Mouse (Mus musculus) forelimb bud, embryonic 11.5 days (tissue): ENCODE results near the gene Carnmt1.
A peak's percentile ranks its signal among the peaks of the same experiment; 100 is the strongest.

Source experiments
- DNase-seq: peaks from one replicate; pipeline ENCODE4 v3.0.0-alpha.2; 2012; ENCODE audit warnings: low read depth, low spot score

Gene Carnmt1

GRCm38 (mm10) chr19:18670608-18671007 lies at the start of gene Carnmt1:
Gene Carnmt1, plus strand, starts transcription at chr19:18670764.
- DNase-seq, result peak; percentile 98

DNA sequence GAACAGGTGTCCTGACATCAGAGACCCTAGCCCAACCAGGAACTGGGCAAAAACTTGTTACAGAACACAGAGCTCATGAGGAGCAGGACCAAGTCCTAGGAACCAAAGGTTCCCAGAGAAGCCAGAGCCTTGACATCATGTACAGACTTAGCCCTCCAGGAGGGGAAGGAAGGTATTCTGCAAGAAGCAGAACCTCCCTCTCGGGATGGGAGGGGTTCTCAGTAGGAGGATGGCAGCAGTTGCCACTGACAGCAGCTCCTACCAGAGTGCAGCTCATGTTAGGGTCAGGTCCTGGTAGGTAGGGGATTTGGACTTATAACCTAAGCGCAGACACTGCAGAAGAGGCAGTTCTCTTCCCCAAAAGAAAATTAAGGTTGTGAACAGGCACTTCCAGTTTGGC lies 46.7 kb upstream of the Carnmt1 start:
- no peak for DNase-seq

DNA sequence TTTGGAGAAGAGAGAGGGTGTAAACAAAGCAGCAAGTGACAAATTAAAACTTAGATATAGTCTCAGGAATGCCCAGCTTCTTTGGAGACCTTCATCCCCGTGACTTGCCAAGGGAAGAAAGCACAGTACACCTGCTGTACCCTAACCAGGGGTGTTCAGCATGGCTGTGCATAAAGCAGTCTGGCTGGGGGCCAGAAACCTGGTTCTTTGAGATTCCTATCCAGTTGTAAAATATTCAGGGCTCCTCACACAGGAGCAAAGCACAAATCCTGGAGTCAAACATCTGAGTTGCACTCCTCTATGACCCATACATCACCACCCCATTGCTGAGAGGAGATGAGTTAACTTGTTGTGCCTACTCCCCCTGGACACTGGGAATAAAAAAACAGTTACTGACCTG lies 41.0 kb upstream of the Carnmt1 start:
- DNase-seq, result no peak

DNA sequence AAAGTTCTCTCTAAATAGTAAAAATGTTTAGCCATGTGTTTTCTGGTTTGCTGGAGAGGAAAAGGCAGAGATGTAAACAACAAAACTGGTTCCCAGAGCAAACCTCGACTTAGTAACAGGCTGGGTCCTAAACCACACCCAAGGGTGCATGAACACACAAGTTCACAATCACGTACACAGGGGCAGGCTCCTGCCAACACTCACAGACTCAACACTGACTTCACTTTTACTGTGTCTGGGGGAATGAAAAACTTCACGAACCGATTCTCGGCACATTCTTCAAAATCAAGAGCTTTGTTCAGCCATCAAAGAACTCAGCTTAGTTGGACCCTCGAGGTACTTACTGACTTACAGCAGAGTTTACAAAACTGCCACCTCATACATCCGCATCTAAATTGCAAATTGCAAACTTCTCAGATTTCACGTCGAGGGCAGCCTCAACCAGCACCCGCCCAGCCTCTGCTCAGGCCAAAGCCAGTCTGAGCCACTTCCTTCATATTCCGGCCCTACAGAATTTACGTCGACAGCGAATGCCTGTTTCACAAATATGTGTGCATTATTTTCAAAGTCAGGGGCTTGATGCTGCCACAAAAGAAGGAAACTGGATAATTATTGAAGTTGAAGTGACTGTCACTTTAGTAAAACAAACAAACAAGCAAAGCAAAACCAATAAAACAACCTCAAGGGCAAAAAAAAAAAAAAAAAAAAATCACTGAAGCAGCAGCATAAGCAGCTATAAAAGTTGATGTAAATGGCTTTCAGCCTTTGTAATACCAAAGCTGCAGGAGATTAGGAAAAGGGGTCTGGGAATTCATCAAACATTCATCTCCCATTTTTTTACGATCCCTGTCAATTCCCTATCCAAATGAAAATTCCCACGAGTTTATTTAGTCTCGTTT lies 40.1 kb upstream of the Carnmt1 start:
- peak; percentile 45 for DNase-seq

GRCm38 (mm10) chr19:18631161-18631643 lies 39.4 kb upstream of the Carnmt1 start:
- DNase-seq, result no peak

GRCm38 (mm10) chr19:18631644-18632219 lies 38.8 kb upstream of the Carnmt1 start, which contains the start of the genes Ostf1 and Nmrk1:
Gene Ostf1, minus strand, starts transcription at chr19:18631823.
Gene Nmrk1, plus strand, starts transcription at chr19:18631950.
- DNase-seq, result peak; percentile 94

DNA sequence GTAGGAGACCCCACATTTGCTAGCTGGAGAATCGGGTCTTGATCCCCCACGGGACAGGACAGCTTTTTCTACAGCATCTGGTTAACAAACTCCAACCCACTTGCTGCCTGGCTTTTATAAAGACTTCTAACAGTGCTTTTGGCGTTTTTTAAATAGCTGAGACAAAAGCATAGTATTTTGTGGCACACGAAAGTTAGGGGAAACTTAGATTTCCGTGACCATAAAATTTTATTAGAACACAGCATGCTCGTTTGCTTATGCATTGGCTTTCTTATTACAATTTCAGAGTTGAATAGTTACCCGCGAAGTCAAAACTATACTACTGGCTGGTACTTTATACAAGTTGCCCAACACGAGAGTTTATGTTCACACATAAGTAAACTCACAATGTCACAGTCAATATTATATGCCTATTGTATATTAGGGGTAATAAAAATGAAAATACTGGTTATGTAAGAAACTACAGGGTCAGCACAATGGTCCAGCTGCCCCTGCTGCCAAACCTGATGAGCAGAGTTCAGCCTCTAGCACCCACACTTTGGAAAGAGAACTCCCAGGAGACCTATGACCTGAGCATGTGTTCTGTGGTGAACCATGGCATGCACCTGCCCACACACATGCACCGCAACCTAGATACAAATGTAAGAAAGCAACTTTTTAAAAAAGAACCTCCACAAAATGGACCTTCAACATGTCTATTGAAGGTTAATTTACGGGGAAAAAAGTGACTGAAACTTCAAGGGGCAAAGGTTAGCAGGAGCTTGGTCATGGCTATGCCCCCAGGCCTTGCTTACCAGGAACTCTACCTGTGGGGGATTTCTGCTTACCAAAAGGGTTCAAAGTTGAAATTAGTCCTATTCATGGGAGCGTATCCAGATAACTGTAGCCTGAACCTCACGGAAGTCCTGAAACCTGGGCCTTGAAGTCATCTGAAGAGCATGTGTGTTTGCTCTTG lies 38.1 kb upstream of the Carnmt1 start:
- no peak for DNase-seq

GRCm38 (mm10) chr19:18637954-18638353 lies 32.6 kb upstream of the Carnmt1 start:
- no peak for DNase-seq

GRCm38 (mm10) chr19:18638949-18639348 lies 31.6 kb upstream of the Carnmt1 start:
- DNase-seq, result no peak

DNA sequence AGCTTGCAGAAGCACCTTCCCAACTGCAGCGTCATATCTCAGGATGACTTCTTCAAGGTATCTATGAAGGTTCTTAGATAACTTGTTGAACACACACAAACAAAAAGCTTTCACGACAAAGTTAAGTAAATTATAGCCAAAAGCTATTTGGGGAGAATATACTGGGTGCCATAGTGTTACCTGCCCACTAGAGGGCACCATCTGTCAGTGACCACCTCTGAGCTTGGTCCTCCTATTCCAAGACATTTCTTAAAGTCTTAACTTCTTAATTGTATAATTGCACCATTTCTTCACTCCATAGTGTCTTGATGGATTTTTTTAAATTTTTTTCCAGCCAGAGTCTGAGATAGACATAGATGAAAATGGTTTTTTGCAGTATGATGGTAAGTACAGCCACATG lies 31.0 kb upstream of the Carnmt1 start:
- no peak for DNase-seq

GRCm38 (mm10) chr19:18641001-18641400 lies 29.6 kb upstream of the Carnmt1 start:
- no peak for DNase-seq

DNA sequence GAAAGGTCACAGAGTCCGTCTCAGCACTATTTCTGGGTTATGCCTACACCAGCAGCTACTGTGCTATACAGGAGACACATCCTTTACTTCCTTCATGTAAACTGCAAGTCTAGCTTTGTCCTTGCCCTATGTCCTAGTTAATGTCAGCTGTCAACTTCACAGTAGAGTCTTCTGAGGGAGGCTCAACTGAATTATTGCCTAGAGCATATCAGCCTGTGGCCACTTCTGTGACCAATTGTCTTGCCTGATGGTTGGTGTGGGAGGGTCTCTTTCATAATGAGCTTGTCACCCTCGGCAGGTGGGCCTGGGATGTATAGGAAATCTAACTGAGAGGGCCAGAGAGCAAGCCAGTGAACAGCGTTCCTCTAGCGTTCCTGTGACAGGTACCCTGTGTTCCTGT lies 27.2 kb upstream of the Carnmt1 start:
- no peak for DNase-seq

DNA sequence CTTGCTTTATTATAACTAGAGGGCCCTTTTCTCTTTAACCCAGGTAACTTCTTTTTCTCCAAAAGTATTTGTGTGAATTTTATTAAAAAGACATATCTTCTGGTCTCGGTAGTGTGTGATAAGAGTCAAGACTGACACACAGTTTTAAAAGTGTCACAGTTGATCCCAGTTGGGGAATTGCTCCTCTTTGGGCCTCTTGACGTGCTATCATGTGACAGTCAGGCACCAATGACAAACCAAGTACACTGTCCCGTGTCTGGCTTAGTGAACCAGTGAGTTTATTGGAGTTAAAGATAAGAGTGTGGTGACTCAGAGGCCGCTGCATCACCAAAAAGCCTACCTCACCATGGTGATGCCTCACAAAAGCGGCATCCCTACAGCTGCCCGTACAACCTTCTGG lies 26.5 kb upstream of the Carnmt1 start:
- no peak for DNase-seq

DNA sequence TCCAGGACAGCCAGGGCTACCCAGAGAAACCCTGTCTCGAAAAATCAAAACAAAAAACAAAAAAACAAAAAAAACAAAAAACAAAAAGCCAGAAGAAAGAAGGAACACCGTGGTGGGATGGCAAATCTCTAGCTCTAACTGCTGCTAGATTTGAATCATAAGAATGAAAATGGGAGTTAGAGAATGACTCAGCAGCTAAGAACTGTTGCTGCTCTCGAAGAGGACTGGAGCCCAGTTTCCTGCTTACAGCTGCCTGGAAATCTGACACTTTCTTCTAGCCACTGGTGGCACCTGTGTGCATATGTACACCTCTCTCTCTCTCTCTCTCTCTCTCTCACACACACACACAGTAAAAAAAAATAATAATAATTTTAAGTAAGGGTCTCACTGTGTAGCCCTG lies 24.2 kb upstream of the Carnmt1 start:
- DNase-seq, result no peak

GRCm38 (mm10) chr19:18646853-18647420 lies 23.6 kb upstream of the Carnmt1 start:
- no peak for DNase-seq

DNA sequence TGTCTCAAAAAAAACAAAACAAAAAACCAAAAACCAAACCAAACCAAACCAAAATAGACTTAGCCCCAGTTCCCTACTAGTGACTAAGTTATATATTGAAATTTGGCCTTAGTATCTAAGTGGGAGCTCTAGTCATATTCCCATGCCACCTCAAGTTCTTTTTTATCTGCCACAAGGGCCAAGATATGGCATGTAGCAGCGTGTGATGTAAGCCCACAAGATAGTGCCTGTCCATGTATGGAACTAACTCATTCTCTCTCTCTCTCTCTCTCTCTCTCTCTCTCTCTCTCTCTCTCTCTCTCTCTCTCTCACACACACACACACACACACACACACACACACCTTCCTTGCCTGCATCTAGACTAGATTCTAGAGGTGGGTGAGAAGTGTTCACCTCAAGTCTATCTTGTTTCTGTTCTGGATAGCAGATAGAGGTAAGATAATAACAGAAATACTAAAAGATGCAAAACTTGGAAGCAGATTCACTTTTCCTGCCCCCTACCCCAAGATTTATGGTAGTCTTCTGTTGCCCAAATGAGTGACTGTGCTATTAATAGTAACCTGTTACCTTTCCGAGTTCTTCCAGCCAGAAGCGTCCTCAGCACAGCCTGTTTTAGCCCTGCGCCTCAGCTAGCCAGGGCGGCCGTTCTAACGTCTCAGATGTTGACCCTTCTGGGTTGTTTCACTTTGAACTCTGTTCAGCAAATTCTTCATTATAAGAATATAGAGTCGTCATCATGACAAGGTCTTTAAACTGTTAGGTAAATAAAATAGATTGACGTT lies 22.6 kb upstream of the Carnmt1 start:
- DNase-seq, result no peak

GRCm38 (mm10) chr19:18648558-18648945 lies 22.0 kb upstream of the Carnmt1 start:
- no peak for DNase-seq

DNA sequence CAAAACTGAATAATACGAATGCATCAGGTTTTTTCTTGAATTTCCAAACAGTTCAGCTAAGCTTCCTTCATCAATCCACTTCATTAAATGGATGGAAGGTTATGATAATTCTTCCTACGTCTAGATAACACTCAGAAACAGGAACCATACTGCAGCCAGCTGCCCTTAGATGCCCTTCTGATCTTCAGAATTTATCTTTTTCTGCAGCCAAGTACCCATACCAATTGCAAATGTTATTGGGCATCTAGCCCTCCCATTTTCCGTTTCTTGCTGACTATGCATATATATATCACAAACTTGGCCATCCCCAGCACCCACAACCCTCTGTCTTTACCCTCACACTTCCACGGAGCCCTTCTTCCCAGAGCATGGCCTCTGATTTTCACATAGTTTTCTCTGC lies 20.6 kb upstream of the Carnmt1 start:
- no peak for DNase-seq

DNA sequence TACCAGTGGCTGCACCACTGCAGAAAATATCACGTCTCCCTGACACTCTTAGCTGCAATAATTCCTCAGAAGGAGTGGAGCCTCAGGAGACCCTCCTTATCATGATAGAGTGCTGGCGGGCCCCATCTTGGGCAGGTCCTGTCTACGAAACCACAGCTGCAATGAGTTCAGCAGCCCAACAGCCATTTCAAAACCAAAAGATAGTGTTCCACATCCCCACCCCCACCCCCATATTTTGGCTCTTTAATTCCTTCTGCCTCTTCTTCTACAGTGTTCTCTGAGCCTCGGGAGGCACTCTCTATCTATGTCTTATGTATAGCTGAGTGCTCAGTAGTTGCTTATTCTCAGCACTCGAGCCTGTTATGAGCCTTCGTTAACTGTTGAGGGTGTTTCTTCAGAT lies 20.1 kb upstream of the Carnmt1 start:
- DNase-seq, result no peak

GRCm38 (mm10) chr19:18652592-18652991 lies 18.0 kb upstream of the Carnmt1 start:
- no peak for DNase-seq

DNA sequence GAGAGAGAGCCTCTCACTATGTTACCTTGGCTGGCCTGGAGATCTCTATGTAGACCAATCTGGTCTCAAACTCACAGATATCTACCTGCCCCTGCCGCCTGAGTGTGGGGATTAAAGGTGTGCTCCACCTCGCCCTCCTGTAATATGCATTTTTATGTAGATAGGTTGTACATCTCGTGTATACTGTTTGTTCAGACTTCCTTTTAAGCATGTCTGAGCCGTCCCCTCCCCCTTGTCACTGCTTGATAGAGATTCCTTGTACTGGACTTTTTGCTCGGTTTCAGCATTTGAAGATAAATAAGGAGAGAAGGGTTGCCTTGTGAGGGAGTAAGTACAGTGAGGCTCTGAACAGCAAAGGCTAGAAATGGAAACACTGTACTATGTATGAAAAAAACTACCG lies 17.5 kb upstream of the Carnmt1 start:
- no peak for DNase-seq
